Mouse (Mus musculus): Measurements from ENCODE around the gene Angptl7. TPM values are rescaled to one million over a fixed set of nuclear protein-coding genes. Genes with fewer than 3 reads are reported as not detected.

The Angptl7 gene
- polyA plus RNA-seq, 1 experiment from 2014 or later: 0.43 TPM

DNA sequence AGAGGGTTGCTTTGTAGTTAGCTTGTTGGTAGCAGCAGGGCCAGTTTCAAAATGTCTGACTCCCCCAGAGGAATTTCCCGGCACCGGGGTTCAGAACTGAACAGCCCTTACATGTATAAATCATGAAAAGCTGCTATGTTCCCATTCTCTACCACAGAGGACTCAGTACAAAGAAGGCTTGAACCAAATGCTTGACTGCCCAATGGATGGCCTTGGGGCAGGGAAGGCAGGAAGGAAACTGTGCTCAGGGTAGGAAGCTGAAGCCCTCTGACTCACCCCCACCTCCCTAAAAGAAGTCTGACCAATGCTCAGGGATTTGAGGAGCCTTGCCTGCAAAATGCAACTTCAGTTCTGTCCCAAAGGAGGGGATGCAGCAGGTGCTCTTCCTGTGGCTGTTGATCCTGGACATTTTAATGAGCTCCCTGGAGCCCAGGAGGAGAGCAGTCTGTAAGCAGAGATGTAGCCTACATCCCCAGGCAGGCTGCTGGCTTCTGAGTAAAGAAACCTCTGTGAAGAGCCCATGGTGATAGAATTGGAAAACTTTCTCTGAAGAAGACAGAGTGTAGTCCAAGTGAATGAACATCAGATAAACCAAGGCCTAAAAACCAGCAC, 18.6 kb downstream of the Angptl7 start:
- no peak overlapping the region for H3K27ac ChIP-seq (ENCODE audit: low read length)
- peak; percentile 76 for ATAC-seq
- H3K27me3 ChIP-seq (ENCODE audit: control insufficient read depth, insufficient read depth, low read depth, low read length): no peaks in the 10 kb centered on the region
- no peak overlapping the region for H3K9ac ChIP-seq (ENCODE audit: low read depth, low read length)
- no peak overlapping the region for H3K4me2 ChIP-seq (ENCODE audit: low read length)
- no peaks in the 10 kb centered on the region for H3K4me1 ChIP-seq (ENCODE audit: control insufficient read depth, insufficient read depth, low read length)
- H3K36me3 ChIP-seq (ENCODE audit: control insufficient read depth, insufficient read depth, low read length): peaks cover 53% of the 10 kb centered on the region
- H3K4me3 ChIP-seq (ENCODE audit: low read depth, low read length): no peak overlapping the region
- 54% methylated on average over 2 of the region's 2 CpGs for WGBS
- no peaks in the 10 kb centered on the region for H3K9me3 ChIP-seq (replicated peaks; ENCODE audit: control insufficient read depth, low read length, poor library complexity, severe bottlenecking)

- H3K27me3 ChIP-seq (ENCODE audit: control insufficient read depth, insufficient read depth, low read depth, low read length): no peaks in the 10 kb centered on the region
- no peak overlapping the region for H3K4me3 ChIP-seq (ENCODE audit: low read depth, low read length)
- no peak overlapping the region for H3K27ac ChIP-seq (ENCODE audit: low read length)
- no peaks in the 10 kb centered on the region for H3K4me1 ChIP-seq (ENCODE audit: control insufficient read depth, insufficient read depth, low read length)
- no peak overlapping the region for H3K4me2 ChIP-seq (ENCODE audit: low read length)
- no peaks in the 10 kb centered on the region for H3K9me3 ChIP-seq (replicated peaks; ENCODE audit: control insufficient read depth, low read length, poor library complexity, severe bottlenecking)
- H3K9ac ChIP-seq (ENCODE audit: low read depth, low read length): no peak overlapping the region
- ATAC-seq: no peak
- peaks cover 54% of the 10 kb centered on the region for H3K36me3 ChIP-seq (ENCODE audit: control insufficient read depth, insufficient read depth, low read length)
- whole genome bisulfite sequencing: 94% methylated on average over 2 of the region's 2 CpGs
These were observed 20.0 kb downstream of the Angptl7 start for GRCm38 (mm10) chr4:148480245-148480644.

DNA sequence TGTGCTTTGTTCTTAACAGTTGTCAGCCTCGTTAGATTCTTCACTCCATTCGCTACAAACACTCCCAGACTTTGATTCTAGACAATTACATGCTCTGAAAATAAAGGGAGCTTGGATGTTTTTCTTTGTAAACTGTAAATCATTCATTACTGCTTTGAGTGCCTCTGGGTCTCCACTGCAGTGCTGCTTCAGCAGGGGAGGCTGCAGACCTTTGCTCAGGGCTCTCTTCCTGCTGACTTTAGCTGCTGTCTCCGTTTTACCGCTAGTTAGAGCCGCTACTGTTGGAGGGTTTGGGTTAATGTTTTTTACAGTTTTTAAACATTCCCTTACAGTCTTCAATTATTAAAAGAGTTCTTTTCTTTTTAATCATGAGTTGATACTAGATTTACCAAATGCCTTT, 26.8 kb downstream of the Angptl7 start:
- 90% methylated on average over 5 of the region's 5 CpGs for WGBS
- no peak for ATAC-seq
- no peaks in the 10 kb centered on the region for H3K4me1 ChIP-seq (ENCODE audit: control insufficient read depth, insufficient read depth, low read length)

GRCm38 (mm10) chr4:148472436-148473174, 27.7 kb downstream of the Angptl7 start:
- no peaks in the 10 kb centered on the region for H3K9me3 ChIP-seq (replicated peaks; ENCODE audit: control insufficient read depth, low read length, poor library complexity, severe bottlenecking)
- H3K36me3 ChIP-seq (ENCODE audit: control insufficient read depth, insufficient read depth, low read length): peaks cover 66% of the 10 kb centered on the region
- no peak overlapping the region for H3K27ac ChIP-seq (ENCODE audit: low read length)
- H3K4me3 ChIP-seq (ENCODE audit: low read depth, low read length): no peak overlapping the region
- no peak overlapping the region for H3K9ac ChIP-seq (ENCODE audit: low read depth, low read length)
- 94% methylated on average over 8 of the region's 8 CpGs for WGBS
- no peaks in the 10 kb centered on the region for H3K27me3 ChIP-seq (ENCODE audit: control insufficient read depth, insufficient read depth, low read depth, low read length)
- H3K4me1 ChIP-seq (ENCODE audit: control insufficient read depth, insufficient read depth, low read length): no peaks in the 10 kb centered on the region
- no peak overlapping the region for H3K4me2 ChIP-seq (ENCODE audit: low read length)
- ATAC-seq: no peak

More for the DNA sequence above, 26.8 kb downstream of the Angptl7 start:
- Histone ChIP-seq H3K36me3 (ENCODE audit: control insufficient read depth, insufficient read depth, low read length) (peaks cover 57% of the 10 kb centered on the region), H3K4me2 (ENCODE audit: low read length) (no peak overlapping the region), H3K9ac (ENCODE audit: low read depth, low read length) (no peak overlapping the region), H3K9me3 (replicated peaks; ENCODE audit: control insufficient read depth, low read length, poor library complexity, severe bottlenecking) (no peaks in the 10 kb centered on the region), H3K27ac (ENCODE audit: low read length) (no peak overlapping the region), H3K4me3 (ENCODE audit: low read depth, low read length) (no peak overlapping the region), H3K27me3 (ENCODE audit: control insufficient read depth, insufficient read depth, low read depth, low read length) (no peaks in the 10 kb centered on the region)

DNA sequence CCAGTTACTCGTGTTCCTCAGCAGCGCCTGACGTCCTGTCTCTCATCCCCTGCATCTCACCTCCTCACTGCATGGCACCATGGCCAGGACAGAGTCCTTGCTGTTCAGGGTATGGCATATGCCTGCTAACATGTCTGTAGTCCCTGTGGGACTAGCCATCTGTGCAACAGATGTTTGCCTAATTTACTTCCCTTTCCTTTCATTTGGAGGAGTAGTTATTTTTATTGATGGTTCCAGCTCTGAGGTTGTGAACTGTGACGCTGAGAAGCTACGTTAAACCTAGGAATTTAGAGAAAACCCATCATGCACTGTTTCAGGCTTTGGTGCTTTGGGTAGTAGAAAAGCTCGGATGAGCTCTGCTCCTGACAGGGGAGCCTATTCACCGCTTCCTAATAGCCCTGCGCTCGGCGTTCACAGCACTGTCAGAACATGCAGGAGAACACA, 28.9 kb downstream of the Angptl7 start:
- no peak for ATAC-seq
- 78% methylated on average over 10 of the region's 10 CpGs for WGBS

GRCm38 (mm10) chr4:148469487-148470252, 30.6 kb downstream of the Angptl7 start:
- H3K36me3 ChIP-seq (ENCODE audit: control insufficient read depth, insufficient read depth, low read length): peaks cover 77% of the 10 kb centered on the region
- 88% methylated on average over 11 of the region's 11 CpGs for WGBS
- no peak overlapping the region for H3K4me2 ChIP-seq (ENCODE audit: low read length)
- H3K27me3 ChIP-seq (ENCODE audit: control insufficient read depth, insufficient read depth, low read depth, low read length): no peaks in the 10 kb centered on the region
- ATAC-seq: no peak
- H3K4me3 ChIP-seq (ENCODE audit: low read depth, low read length): no peak overlapping the region
- H3K9me3 ChIP-seq (replicated peaks; ENCODE audit: control insufficient read depth, low read length, poor library complexity, severe bottlenecking): no peaks in the 10 kb centered on the region
- no peak overlapping the region for H3K9ac ChIP-seq (ENCODE audit: low read depth, low read length)
- no peaks in the 10 kb centered on the region for H3K4me1 ChIP-seq (ENCODE audit: control insufficient read depth, insufficient read depth, low read length)
- no peak overlapping the region for H3K27ac ChIP-seq (ENCODE audit: low read length)

More for the DNA sequence above, 28.9 kb downstream of the Angptl7 start:
- H3K36me3 ChIP-seq (ENCODE audit: control insufficient read depth, insufficient read depth, low read length): peaks cover 73% of the 10 kb centered on the region
- no peak overlapping the region for H3K4me3 ChIP-seq (ENCODE audit: low read depth, low read length)
- no peak overlapping the region for H3K9ac ChIP-seq (ENCODE audit: low read depth, low read length)
- no peaks in the 10 kb centered on the region for H3K9me3 ChIP-seq (replicated peaks; ENCODE audit: control insufficient read depth, low read length, poor library complexity, severe bottlenecking)
- no peak overlapping the region for H3K4me2 ChIP-seq (ENCODE audit: low read length)
- no peak overlapping the region for H3K27ac ChIP-seq (ENCODE audit: low read length)
- no peaks in the 10 kb centered on the region for H3K27me3 ChIP-seq (ENCODE audit: control insufficient read depth, insufficient read depth, low read depth, low read length)
- H3K4me1 ChIP-seq (ENCODE audit: control insufficient read depth, insufficient read depth, low read length): no peaks in the 10 kb centered on the region

DNA sequence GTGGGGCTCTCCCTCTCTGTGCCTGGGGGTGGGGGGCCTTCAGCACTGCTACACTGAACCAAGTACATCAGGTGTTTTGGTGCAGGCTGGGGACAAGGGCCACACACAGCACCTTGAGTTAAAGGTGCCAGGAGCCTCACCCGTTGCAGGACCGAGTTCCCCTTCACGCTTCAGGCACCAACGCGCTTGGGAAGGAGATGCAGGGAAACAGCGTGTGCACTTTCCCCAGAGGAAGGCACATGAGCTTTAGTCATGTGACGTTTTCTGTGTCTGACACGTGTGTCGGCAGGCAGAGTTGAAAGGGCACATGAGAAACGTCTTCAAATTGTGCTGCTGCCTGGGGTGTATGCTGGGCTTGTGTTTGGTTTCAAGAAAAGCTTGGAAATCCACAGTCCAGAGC, 31.9 kb downstream of the Angptl7 start:
- Histone ChIP-seq H3K36me3 (ENCODE audit: control insufficient read depth, insufficient read depth, low read length) (peaks cover 87% of the 10 kb centered on the region), H3K4me1 (ENCODE audit: control insufficient read depth, insufficient read depth, low read length) (no peaks in the 10 kb centered on the region), H3K9me3 (replicated peaks; ENCODE audit: control insufficient read depth, low read length, poor library complexity, severe bottlenecking) (no peaks in the 10 kb centered on the region), H3K27me3 (ENCODE audit: control insufficient read depth, insufficient read depth, low read depth, low read length) (no peaks in the 10 kb centered on the region), H3K9ac (ENCODE audit: low read depth, low read length) (no peak overlapping the region), H3K4me3 (ENCODE audit: low read depth, low read length) (no peak overlapping the region), H3K4me2 (ENCODE audit: low read length) (no peak overlapping the region), H3K27ac (ENCODE audit: low read length) (no peak overlapping the region)
- no peak for ATAC-seq
- WGBS: 87% methylated on average over 10 of the region's 10 CpGs

GRCm38 (mm10) chr4:148466511-148467079, 33.7 kb downstream of the Angptl7 start:
- 97% methylated on average over 5 of the region's 5 CpGs for WGBS
- Histone ChIP-seq H3K9me3 (replicated peaks; ENCODE audit: control insufficient read depth, low read length, poor library complexity, severe bottlenecking) (no peaks in the 10 kb centered on the region), H3K36me3 (ENCODE audit: control insufficient read depth, insufficient read depth, low read length) (peaks cover 78% of the 10 kb centered on the region), H3K27me3 (ENCODE audit: control insufficient read depth, insufficient read depth, low read depth, low read length) (no peaks in the 10 kb centered on the region), H3K27ac (ENCODE audit: low read length) (no peak overlapping the region), H3K4me1 (ENCODE audit: control insufficient read depth, insufficient read depth, low read length) (no peaks in the 10 kb centered on the region), H3K4me2 (ENCODE audit: low read length) (no peak overlapping the region), H3K9ac (ENCODE audit: low read depth, low read length) (no peak overlapping the region), H3K4me3 (ENCODE audit: low read depth, low read length) (no peak overlapping the region)
- no peak for ATAC-seq

Measured in midbrain, embryonic 16.5 days (tissue).